Mouse (Mus musculus) cortical plate, adult 2 months (tissue): ENCODE measurements around the gene Olfr455.

Experiments used
- CTCF ChIP-seq: fragments of 200-500 bp; IDR thresholded peaks from 2 replicates; pipeline ENCODE4 v1.5.1; 2011; ENCODE audit warnings: mild to moderate bottlenecking, control low read depth, low read length; ENCODE audit not compliant: insufficient read depth; ENCODE audit errors: extremely low read depth
- POLR2A ChIP-seq: fragments of 200-500 bp; IDR thresholded peaks from 2 replicates; pipeline ENCODE4 v1.6.1; 2011; ENCODE audit warnings: mild to moderate bottlenecking, low read length, control low read depth; ENCODE audit not compliant: insufficient read depth; ENCODE audit errors: extremely low read depth

DNA sequence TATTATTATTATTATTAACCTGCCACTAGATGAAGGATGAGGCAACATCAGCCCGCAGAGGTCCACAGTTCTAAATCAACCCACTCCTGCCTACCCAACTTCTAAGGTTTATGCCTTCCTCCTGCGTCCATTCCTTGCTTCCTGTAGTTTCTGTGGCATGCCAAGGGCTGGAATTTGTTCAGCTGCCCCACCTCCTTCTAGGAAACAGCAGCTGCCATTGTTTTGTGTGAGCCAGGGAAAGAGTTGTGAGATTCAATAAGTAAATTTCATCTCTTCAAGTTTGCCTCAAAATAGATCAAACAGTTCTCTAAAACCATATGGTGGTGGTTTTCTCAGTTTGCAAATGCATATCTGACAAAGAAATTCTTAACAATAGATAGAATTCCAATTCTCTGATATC lies 20.8 kb upstream of the Olfr455 start:
- TF ChIP-seq POLR2A = no peak
- TF ChIP-seq CTCF = no peak
